Mouse (Mus musculus) E14TG2a.4 (cell line): ENCODE measurements around the gene Mtfr1l.

ENCODE experiments used
- CTCF ChIP-seq: conservative IDR thresholded peaks from 2 replicates; pipeline ENCODE4 v1.5.1; 2014; ENCODE audit warnings: low read length
- POU5F1 ChIP-seq: IDR thresholded peaks from 2 replicates; pipeline ENCODE4 v1.6.1; 2014; ENCODE audit warnings: low read length, borderline replicate concordance

DNA sequence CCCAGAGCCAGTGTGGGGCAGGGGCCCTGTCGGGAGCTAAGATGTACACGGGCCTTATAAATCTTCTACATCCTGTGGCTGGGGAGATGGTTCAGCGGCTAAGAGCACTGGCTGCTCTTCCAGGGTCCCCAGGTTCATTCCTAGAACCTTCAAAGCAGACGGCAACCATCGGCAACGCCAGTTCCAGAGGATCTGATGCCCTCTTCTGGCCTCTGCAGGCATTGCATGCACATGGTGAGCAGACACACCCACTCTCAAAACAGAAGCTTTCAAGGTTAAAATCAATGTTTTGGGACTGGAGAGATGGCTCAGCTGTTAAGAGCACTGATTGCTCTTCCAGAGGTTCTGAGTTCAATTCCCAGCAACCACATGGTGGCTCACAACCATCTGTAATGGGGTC is 34.0 kb upstream of the Mtfr1l start:
- TF ChIP-seq CTCF (peak; percentile 83), POU5F1 (no peak)
